Mouse (Mus musculus) layer of hippocampus, adult 8-10 months (tissue): ENCODE measurements around the gene Slc7a5. TPM values are rescaled to one million over a fixed set of nuclear protein-coding genes. Genes with fewer than 3 reads are reported as not detected.

Experiments used
- DNase-seq, 2 experiments: peaks; one replicate each; pipeline ENCODE4 v3.0.0; 2022; ENCODE audit warnings: low spot score in 2 of 2
- total RNA-seq, 4 experiments: library from RNA; stranded (reverse); gene quantifications; 2 replicates each; pipeline ENCODE4 v1.2.4; 2022

Gene Slc7a5
- total RNA-seq, 4 experiments from 2014 or later: 52.0 to 66.6 (median 61.8) TPM

- DNase-seq: no peak
These were observed 28.9 kb upstream of the Slc7a5 start for GRCm38 (mm10) chr8:121936391-121936790.

- peak; percentile 78 to 82 for DNase-seq
These were observed 28.1 kb upstream of the Slc7a5 start for GRCm38 (mm10) chr8:121935341-121936294.

GRCm38 (mm10) chr8:121934923-121935322, 27.4 kb upstream of the Slc7a5 start:
- no peak for DNase-seq

GRCm38 (mm10) chr8:121934506-121934905, 27.0 kb upstream of the Slc7a5 start:
- no peak for DNase-seq

GRCm38 (mm10) chr8:121932668-121933520, 25.4 kb upstream of the Slc7a5 start:
- DNase-seq: no peak

GRCm38 (mm10) chr8:121932026-121932667, 24.7 kb upstream of the Slc7a5 start:
- DNase-seq: no peak

GRCm38 (mm10) chr8:121931571-121931970, 24.1 kb upstream of the Slc7a5 start:
- no peak for DNase-seq

- DNase-seq: no peak
These were observed 22.6 kb upstream of the Slc7a5 start for GRCm38 (mm10) chr8:121930047-121930446.

GRCm38 (mm10) chr8:121927316-121927715, 19.8 kb upstream of the Slc7a5 start:
- no peak for DNase-seq

- DNase-seq: no peak
These were observed 18.8 kb upstream of the Slc7a5 start for GRCm38 (mm10) chr8:121926266-121926665.

- peak; percentile 64 to 88 for DNase-seq
These were observed 18.1 kb upstream of the Slc7a5 start for GRCm38 (mm10) chr8:121925624-121926023.

GRCm38 (mm10) chr8:121924681-121925080, 17.2 kb upstream of the Slc7a5 start:
- DNase-seq: no peak

- DNase-seq: no peak
These were observed 14.6 kb upstream of the Slc7a5 start for GRCm38 (mm10) chr8:121922101-121922500.

- no peak for DNase-seq
These were observed 14.1 kb upstream of the Slc7a5 start for GRCm38 (mm10) chr8:121921582-121921981.

- no peak for DNase-seq
These were observed 12.2 kb upstream of the Slc7a5 start for GRCm38 (mm10) chr8:121919731-121920130.

GRCm38 (mm10) chr8:121919158-121919557, 11.7 kb upstream of the Slc7a5 start:
- no peak for DNase-seq

GRCm38 (mm10) chr8:121913378-121913777, 5.9 kb upstream of the Slc7a5 start:
- no peak for DNase-seq

- DNase-seq: no peak
These were observed 5.3 kb upstream of the Slc7a5 start for GRCm38 (mm10) chr8:121912831-121913230.

- no peak for DNase-seq
These were observed 4.5 kb upstream of the Slc7a5 start for GRCm38 (mm10) chr8:121911987-121912386.

GRCm38 (mm10) chr8:121911400-121911799, 3.9 kb upstream of the Slc7a5 start:
- no peak for DNase-seq

- DNase-seq: peak; percentile 54 to 84
These were observed 2.2 kb upstream of the Slc7a5 start for GRCm38 (mm10) chr8:121909663-121910062.

GRCm38 (mm10) chr8:121909148-121909541, 1.7 kb upstream of the Slc7a5 start:
- no peak for DNase-seq
